Mouse (Mus musculus): ENCODE results near the gene Ggt7. TPM values are rescaled to one million over a fixed set of nuclear protein-coding genes. Genes with fewer than 3 reads are reported as not detected.

Ggt7 gene
- polyA plus RNA-seq, 1 experiment: 1.4 TPM

- Histone ChIP-seq H3K27ac (ENCODE audit: insufficient read depth, low read length) (no peak overlapping the region), H3K9me3 (replicated peaks; ENCODE audit: control insufficient read depth, insufficient read depth, low read length, poor library complexity, severe bottlenecking) (no peaks in the 10 kb centered on the region), H3K4me1 (ENCODE audit: control insufficient read depth, insufficient read depth, low read length) (no peaks in the 10 kb centered on the region), H3K4me3 (ENCODE audit: low read depth, low read length) (no peak overlapping the region), H3K36me3 (ENCODE audit: control insufficient read depth, insufficient read depth, low read length, poor library complexity, severe bottlenecking) (no peaks in the 10 kb centered on the region), H3K9ac (ENCODE audit: low read depth, poor library complexity, severe bottlenecking) (no peak overlapping the region), H3K27me3 (ENCODE audit: control insufficient read depth, insufficient read depth, low read length, poor library complexity, severe bottlenecking) (no peaks in the 10 kb centered on the region)
- TF ChIP-seq CTCF (IDR thresholded peaks at IDR 0.05; ENCODE audit: low read depth, low read length): no peak
- no peak for TF ChIP-seq EP300 (IDR thresholded peaks at IDR 0.05; ENCODE audit: insufficient read depth, low read depth, low read length)
Observed at GRCm38 (mm10) chr2:155442916-155443315, 75.1 kb downstream of the Ggt7 start.

Other genes with a start within 250 kb of the Ggt7 start
- 51.5 and 59.2 TPM in 2 replicates for gene Map1lc3a, start 241.9 kb downstream of the Ggt7 start, polyA plus RNA-seq (2011; ENCODE audit: insufficient read depth, insufficient read length, low read depth, missing spikeins)
- gene Pigu, start 160.8 kb downstream of the Ggt7 start, polyA plus RNA-seq (2011; ENCODE audit: insufficient read depth, insufficient read length, low read depth, missing spikeins): 36.9 and 44.1 TPM in 2 replicates
- gene Trp53inp2, start 137.2 kb downstream of the Ggt7 start, polyA plus RNA-seq (2011; ENCODE audit: insufficient read depth, insufficient read length, low read depth, missing spikeins): 24.9 and 25.7 TPM in 2 replicates
- gene Ncoa6, start 44.3 kb downstream of the Ggt7 start, polyA plus RNA-seq (2011; ENCODE audit: insufficient read depth, insufficient read length, low read depth, missing spikeins): 26.4 and 31.0 TPM in 2 replicates
- gene Acss2, start 289 bp downstream of the Ggt7 start, polyA plus RNA-seq (2011; ENCODE audit: insufficient read depth, insufficient read length, low read depth, missing spikeins): 6.3 and 10.3 TPM in 2 replicates
- 13.4 and 14.8 TPM in 2 replicates for gene Gss, start 74.6 kb upstream of the Ggt7 start, polyA plus RNA-seq (2011; ENCODE audit: insufficient read depth, insufficient read length, low read depth, missing spikeins)
- gene Myh7b, start 93.0 kb upstream of the Ggt7 start, polyA plus RNA-seq (2011; ENCODE audit: insufficient read depth, insufficient read length, low read depth, missing spikeins): 0.70 and 1.0 TPM in 2 replicates
- gene Trpc4ap, start 174.1 kb upstream of the Ggt7 start, polyA plus RNA-seq (2011; ENCODE audit: insufficient read depth, insufficient read length, low read depth, missing spikeins): 80.0 and 81.2 TPM in 2 replicates
- gene Edem2, start 211.2 kb upstream of the Ggt7 start, polyA plus RNA-seq (2011; ENCODE audit: insufficient read depth, insufficient read length, low read depth, missing spikeins): 21.7 and 23.1 TPM in 2 replicates
- gene Gm17581, start 217.6 kb upstream of the Ggt7 start, polyA plus RNA-seq (2011; ENCODE audit: insufficient read depth, insufficient read length, low read depth, missing spikeins): not detected in 2 replicates
- gene Procr, start 232.9 kb upstream of the Ggt7 start, polyA plus RNA-seq (2011; ENCODE audit: insufficient read depth, insufficient read length, low read depth, missing spikeins): 4.7 and 6.6 TPM in 2 replicates